Mouse (Mus musculus): ENCODE data around the gene 1700016K19Rik.
"Not testable (repeated sequence)": the region's sequence is repeated elsewhere in the genome, so short reads cannot be mapped to it uniquely, and the experiment has no call there.

DNA sequence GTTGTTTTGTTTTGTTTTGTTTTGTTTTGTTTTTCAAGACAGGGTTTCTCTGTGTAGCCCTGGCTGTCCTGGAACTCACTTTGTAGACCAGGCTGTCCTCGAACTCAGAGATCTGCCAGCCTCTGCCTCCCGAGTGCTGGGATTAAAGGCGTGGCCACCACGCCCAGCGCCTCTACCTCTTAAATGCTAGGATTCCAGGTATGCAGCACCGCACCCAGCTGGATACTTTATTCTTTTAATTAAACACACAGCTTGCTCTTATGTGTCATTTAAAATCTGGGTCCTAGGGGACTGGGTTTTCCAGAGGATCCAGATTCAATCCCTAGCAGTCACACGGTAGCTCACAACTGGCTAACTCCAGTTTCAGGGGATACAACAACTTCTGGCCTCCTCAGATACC lies 4.6 kb downstream of the 1700016K19Rik start:
- not testable (repeated sequence) for TF ChIP-seq ZNF384 (IDR thresholded peaks at IDR 0.05; ENCODE audit: low read depth, low read length); ZC3H11A (IDR thresholded peaks at IDR 0.05; ENCODE audit: borderline replicate concordance, low read depth, low read length); CHD2 (IDR thresholded peaks at IDR 0.05; ENCODE audit: low read depth, low read length)
